Mouse (Mus musculus): ENCODE measurements around the gene Nox1. TPM values are rescaled to one million over a fixed set of nuclear protein-coding genes. Genes with fewer than 3 reads are reported as not detected.
A peak's percentile ranks its signal among the peaks of the same experiment; 100 is the strongest.
"Not testable (repeated sequence)": the region's sequence is repeated elsewhere in the genome, so short reads cannot be mapped to it uniquely, and the experiment has no call there.

Gene Nox1
- total RNA-seq (2022), result under 1 TPM in 1 of 4 experiments, not detected in 3; 0.28 TPM

DNA sequence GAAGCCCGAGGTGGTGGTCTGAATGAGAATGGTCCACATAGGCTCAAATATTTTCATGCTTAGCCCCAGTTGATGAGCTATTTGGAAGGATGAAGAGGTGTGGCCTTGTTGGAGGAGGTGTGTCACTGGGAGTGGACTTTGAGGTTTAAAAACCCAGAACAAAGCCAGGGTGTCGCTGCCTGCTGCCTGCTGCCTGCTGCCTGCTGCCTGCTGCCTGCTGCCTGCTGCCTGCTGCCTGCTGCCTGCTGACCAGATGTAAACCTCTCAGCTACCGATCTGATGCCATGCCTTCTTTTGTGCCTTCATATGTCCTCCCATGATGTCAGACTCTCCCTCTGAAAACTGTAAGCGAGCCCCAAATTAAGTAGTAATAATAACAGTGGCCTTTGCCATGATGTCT lies at the start of gene Nox1:
Nox1 (minus strand) TSS at position 101 of the 400 bp plus-strand sequence.
- DNase-seq (ENCODE audit: low spot score in 2 of 2), result no peak

- no peak for DNase-seq (ENCODE audit: low spot score in 2 of 2)
Observed at GRCm38 (mm10) chrX:134262129-134262528, 40.4 kb upstream of the Nox1 start.

DNA sequence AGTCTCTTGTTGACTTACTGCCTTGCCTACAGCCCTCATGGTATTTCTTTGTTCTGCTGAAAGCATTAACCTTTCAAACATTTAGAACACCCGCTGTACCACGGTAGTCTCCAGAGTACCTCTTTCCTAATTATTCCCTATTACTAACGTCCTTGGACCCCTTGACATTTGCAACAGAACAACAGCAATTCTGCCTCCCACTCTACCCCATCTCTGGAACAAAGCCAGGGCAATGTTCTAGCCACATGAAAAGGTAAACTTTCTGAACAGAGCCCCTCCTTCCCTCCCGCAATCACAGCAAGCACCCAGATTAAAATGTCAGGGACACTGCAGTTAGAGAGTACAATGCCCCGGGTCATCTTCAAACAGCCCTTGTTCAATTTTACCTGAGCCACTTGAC lies 39.4 kb upstream of the Nox1 start:
- no peak for DNase-seq (ENCODE audit: low spot score in 2 of 2)

GRCm38 (mm10) chrX:134248202-134248601 lies 26.4 kb upstream of the Nox1 start:
- no peak for DNase-seq (ENCODE audit: low spot score in 2 of 2)

GRCm38 (mm10) chrX:134245946-134246345 lies 24.2 kb upstream of the Nox1 start:
- no peak for DNase-seq (ENCODE audit: low spot score in 2 of 2)

DNA sequence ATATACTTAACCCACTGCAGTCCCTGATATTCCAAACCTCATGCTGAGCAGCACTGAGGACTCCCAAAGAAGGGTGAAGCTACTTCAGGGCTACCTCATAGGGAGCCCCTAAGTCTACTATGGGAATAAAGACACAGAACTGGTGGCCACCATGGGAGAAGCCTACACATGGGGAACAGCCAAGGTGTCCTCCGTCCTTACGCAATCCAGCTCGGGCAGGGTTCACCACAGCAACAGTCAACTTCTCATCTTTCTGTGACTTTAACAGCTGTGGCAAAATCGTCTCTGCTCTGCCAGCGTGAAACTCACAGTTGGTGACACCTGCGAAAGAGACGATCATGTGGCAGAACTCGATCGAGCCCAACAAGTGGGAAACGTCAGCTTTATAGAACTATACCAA lies 16.5 kb upstream of the Nox1 start:
- no peak for DNase-seq (ENCODE audit: low spot score in 2 of 2)

- no peak for DNase-seq (ENCODE audit: low spot score in 2 of 2)
Observed at GRCm38 (mm10) chrX:134233048-134233447, 11.3 kb upstream of the Nox1 start.

DNA sequence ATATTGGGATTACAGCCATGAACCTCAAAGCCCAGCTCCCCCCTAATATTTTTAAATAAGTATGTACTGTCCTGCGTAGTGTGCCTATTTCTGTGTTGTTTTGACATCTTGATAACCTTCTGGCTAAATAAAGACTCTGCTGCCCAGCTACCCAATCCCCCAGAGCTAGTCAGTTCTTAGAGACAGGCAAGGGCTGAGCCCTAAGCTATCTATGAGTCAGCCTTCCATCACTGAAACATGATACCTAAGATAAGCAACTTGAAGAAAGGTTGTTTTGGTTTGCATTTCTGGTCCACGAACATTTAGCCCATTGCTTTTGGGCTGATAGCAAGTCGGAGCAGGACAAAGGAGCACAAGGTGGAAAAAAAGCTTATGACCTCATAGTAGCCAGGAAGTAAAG lies 1.1 kb downstream of the Nox1 start:
- no peak for DNase-seq (ENCODE audit: low spot score in 2 of 2)

DNA sequence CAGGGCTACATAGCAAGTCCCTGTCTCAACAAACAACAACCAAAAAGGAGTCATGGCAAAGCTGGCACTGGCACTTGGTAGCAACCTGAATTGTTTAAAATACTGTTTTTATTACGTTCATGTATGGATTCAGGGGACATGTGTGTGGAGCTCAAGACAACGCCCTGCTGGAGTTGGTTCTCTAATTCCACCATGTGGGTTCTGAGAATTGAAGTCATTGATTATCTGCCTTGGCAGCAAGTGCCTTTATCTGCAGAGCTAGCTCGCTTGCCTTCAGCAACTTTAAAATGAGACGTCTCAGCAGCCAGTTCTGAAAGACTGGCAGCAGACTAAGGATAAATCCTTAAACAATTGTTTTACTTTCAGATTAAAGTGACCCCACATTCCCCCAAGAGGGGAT lies 3.6 kb downstream of the Nox1 start:
- no peak for DNase-seq (ENCODE audit: low spot score in 2 of 2)

DNA sequence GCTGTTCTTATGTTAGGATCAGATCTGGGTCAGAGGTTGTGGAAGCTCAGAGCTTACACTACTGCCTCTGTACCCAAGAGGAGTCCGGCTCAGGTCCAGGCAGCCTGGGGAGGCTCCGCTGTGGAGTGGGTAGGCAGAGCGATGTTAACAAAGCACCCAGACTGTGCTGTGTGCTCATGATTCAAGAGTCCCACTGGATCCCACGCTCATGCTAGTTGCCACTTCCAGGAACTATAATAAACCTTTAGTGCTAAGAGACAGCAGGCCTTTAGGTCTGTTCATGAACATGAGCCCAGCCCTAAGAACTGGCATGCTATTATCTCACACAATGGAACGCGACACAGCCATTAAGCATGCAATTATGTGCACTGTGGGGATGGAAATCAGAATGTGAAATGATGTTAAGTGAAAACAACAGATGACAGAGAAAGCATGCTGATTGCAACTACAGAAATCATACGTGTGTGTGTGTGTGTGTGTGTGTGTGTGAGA lies 10.6 kb downstream of the Nox1 start:
- DNase-seq (ENCODE audit: low spot score in 2 of 2), result peak in 1 of 2 experiments; percentile 15

GRCm38 (mm10) chrX:134208491-134208890 lies 13.3 kb downstream of the Nox1 start:
- DNase-seq (ENCODE audit: low spot score in 2 of 2), result no peak

DNA sequence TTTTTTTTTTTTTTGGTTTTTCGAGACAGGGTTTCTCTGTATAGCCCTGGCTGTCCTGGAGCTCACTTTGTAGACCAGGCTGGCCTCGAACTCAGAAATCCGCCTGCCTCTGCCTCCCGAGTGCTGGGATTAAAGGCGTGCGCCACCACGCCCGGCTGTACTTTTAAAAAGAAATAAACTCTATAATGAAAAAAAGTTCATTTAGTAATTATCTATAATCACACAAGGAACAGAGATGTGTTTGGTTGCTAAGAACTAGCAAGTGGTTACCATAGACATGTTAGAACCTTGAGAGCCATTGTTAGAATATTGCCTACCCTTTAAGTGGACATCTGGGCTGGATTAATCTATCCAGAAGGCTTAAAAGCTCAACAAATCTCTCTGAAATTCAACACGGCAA lies 34.6 kb downstream of the Nox1 start, which contains the start of gene Arl13a:
Arl13a (plus strand) TSS at position 301 of the 400 bp plus-strand sequence.
- DNase-seq (ENCODE audit: low spot score in 2 of 2), result not testable (repeated sequence)

- no peak for DNase-seq (ENCODE audit: low spot score in 2 of 2)
Observed at GRCm38 (mm10) chrX:134174699-134175098, 47.1 kb downstream of the Nox1 start.

DNA sequence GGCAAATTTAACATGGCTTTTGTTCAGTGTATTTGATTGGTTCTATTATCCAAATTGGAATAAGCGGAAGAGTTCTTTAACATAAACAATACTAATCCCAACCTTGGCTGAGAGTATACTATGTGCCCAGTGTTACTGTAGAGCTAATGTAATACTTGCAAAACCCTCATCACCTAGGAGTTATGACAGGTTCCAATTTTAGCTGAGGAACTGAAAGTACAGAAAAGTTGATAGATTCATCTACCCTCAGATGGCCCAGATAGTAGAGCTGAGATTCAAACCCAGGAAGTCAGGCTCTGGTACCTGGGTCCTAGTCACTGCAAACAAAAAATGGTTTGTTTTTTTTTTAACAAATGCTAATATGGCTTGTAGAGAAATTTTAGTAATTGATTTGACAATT lies 51.2 kb downstream of the Nox1 start:
- no peak for DNase-seq (ENCODE audit: low spot score in 2 of 2)

GRCm38 (mm10) chrX:134163484-134163883 lies 58.3 kb downstream of the Nox1 start:
- DNase-seq (ENCODE audit: low spot score in 2 of 2), result no peak

- peak; percentile 3 to 19 for DNase-seq (ENCODE audit: low spot score in 2 of 2)
Observed at GRCm38 (mm10) chrX:134162826-134163225, 58.9 kb downstream of the Nox1 start.

- peak in 1 of 2 experiments; percentile 3 for DNase-seq (ENCODE audit: low spot score in 2 of 2)
Observed at GRCm38 (mm10) chrX:134162043-134162720, 59.6 kb downstream of the Nox1 start, which contains the start of gene Xkrx. TSS of gene Xkrx (minus strand) at chrX:134162076.

- no peak for DNase-seq (ENCODE audit: low spot score in 2 of 2)
Observed at GRCm38 (mm10) chrX:134160442-134160841, 61.3 kb downstream of the Nox1 start.

GRCm38 (mm10) chrX:134158151-134158550 lies 63.6 kb downstream of the Nox1 start:
- no peak for DNase-seq (ENCODE audit: low spot score in 2 of 2)

DNA sequence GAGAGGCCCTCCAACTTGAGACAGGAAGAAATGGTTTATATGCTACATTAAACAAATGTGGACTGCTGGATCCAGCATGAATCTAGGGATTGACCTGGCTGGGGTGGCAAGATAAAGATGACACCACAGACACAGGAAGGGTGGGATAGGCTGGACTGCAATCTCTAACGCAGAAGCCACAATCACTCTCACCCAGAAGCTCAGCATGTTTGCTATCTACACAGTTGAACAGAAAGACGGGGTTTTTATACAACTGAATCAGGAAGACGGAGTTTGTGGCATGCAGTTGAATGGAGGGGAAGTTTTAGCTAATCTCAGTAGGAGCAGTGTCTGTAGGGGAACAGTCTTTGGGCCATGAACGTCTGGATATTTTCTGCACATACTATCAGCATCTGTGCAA lies 79.8 kb downstream of the Nox1 start:
- DNase-seq (ENCODE audit: low spot score in 2 of 2), result no peak

- DNase-seq (ENCODE audit: low spot score in 2 of 2), result no peak
Observed at GRCm38 (mm10) chrX:134141551-134141950, 80.2 kb downstream of the Nox1 start.

DNA sequence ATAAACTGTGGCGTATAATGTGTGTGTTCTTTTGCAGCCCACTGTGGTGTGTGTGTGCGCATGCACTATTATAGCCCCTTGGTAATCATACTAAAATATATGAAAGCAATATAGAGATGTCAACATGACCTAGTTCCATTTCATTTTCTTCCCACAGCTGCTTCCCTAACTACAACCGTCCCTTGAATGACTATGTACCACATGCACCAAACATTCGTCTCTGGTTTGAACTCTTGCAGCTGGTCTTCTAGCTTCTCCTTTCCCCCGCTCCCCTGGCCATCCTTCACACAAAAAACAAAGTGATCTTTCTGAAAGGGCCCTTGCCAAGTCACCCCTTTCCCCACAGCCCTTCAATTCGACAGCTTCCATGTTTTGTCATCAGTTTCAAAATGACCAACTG lies 81.7 kb downstream of the Nox1 start:
- DNase-seq (ENCODE audit: low spot score in 2 of 2), result no peak

DNA sequence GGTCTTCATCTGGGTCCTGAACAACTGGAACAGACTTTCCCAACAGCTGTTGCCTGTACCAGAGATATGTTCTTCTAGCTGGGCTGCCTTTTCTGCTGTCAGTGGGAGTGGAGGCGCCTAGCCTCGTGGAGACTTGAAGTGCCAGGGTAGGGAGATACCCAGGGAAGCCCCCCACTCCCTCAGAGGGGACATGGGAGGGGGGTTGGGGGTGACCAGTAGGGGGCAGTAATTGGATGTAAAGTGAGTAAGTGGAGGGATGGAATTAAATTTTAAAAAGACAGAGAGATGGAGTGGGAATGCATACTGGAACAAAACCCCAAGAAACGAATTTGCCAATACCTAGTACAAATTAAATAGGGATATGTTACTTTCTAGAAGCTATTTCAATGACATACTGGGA lies 87.9 kb downstream of the Nox1 start:
- DNase-seq (ENCODE audit: low spot score in 2 of 2), result no peak
